Mouse (Mus musculus) adrenal gland (tissue): Measurements from ENCODE around the gene Clec2i.
"Not testable (repeated sequence)": the region's sequence is repeated elsewhere in the genome, so short reads cannot be mapped to it uniquely, and the experiment has no call there.

Source experiments
- intact Hi-C: fragments of 180-260 bp; cut with DNase I; formaldehyde crosslinking; loops from one replicate; pipeline ENCODE4 v1.15.1; 2025
- long read RNA-seq, 2 experiments: library from polyadenylated mRNA; unstranded; transcript quantifications; one replicate each; pipeline ENCODE4 v2.0.0; 2020; ENCODE audit warnings: borderline replicate concordance in 1 of 2; ENCODE audit not compliant: insufficient replicate concordance in 1 of 2

Clec2i gene
- long read RNA-seq, experiment 1: 0 reads
- long read RNA-seq, experiment 2: 0 reads

- intact Hi-C loops: not testable (repeated sequence)
Measured at GRCm38 (mm10) chr6:128887091-128887790, at the start of gene Clec2i. Gene Clec2i (plus strand): TSS chr6:128887588.

- intact Hi-C loops: loop anchor here (2.0 kb wide), 2 partner anchors 36 to 78 kb away; no protein-coding TSS in a partner anchor
Measured at GRCm38 (mm10) chr6:128838342-128839265, 48.8 kb upstream of the Clec2i start.

- intact Hi-C loops: loop anchor here (2.0 kb wide), 2 partner anchors 37 to 79 kb away; no protein-coding TSS in a partner anchor
Measured at GRCm38 (mm10) chr6:128839266-128839771, 48.1 kb upstream of the Clec2i start.

- intact Hi-C loops: loop anchor here (2.0 kb wide), 2 partner anchors 37 to 79 kb away; no protein-coding TSS in a partner anchor
Measured at GRCm38 (mm10) chr6:128839921-128840320, 47.5 kb upstream of the Clec2i start.

GRCm38 (mm10) chr6:128840669-128841068 is 46.7 kb upstream of the Clec2i start:
- intact Hi-C loops: not testable (repeated sequence)

- intact Hi-C loops: loop anchor here (2.0 kb wide), 1 partner anchor 103 kb away; no protein-coding TSS in a partner anchor
Measured at GRCm38 (mm10) chr6:128841327-128842089, 45.9 kb upstream of the Clec2i start.

GRCm38 (mm10) chr6:128842356-128842944 is 44.9 kb upstream of the Clec2i start:
- intact Hi-C loops: loop anchor here (2.0 kb wide), 1 partner anchor 102 kb away; no protein-coding TSS in a partner anchor

- intact Hi-C loops: loop anchor here (2.0 kb wide), 1 partner anchor 102 kb away; no protein-coding TSS in a partner anchor
Measured at GRCm38 (mm10) chr6:128842945-128843478, 44.4 kb upstream of the Clec2i start.

GRCm38 (mm10) chr6:128843479-128843992 is 43.9 kb upstream of the Clec2i start:
- intact Hi-C loops: loop anchor here (2.0 kb wide), 1 partner anchor 101 kb away; no protein-coding TSS in a partner anchor

GRCm38 (mm10) chr6:128844131-128844530 is 43.3 kb upstream of the Clec2i start:
- intact Hi-C loops: no loop called here

GRCm38 (mm10) chr6:128844586-128845080 is 42.8 kb upstream of the Clec2i start:
- intact Hi-C loops: no loop called here

- intact Hi-C loops: no loop called here
Measured at GRCm38 (mm10) chr6:128845319-128845979, 41.9 kb upstream of the Clec2i start.

GRCm38 (mm10) chr6:128845998-128846542 is 41.3 kb upstream of the Clec2i start:
- intact Hi-C loops: no loop called here

GRCm38 (mm10) chr6:128847401-128847800 is 40.0 kb upstream of the Clec2i start:
- intact Hi-C loops: no loop called here

GRCm38 (mm10) chr6:128849902-128850301 is 37.5 kb upstream of the Clec2i start:
- intact Hi-C loops: loop anchor here (5.0 to 10.0 kb wide), 2 partner anchors 407 to 515 kb away; no protein-coding TSS in a partner anchor

GRCm38 (mm10) chr6:128850671-128851070 is 36.7 kb upstream of the Clec2i start:
- intact Hi-C loops: loop anchor here (5.0 to 10.0 kb wide), 2 partner anchors 407 to 514 kb away; no protein-coding TSS in a partner anchor

- intact Hi-C loops: loop anchor here (5.0 to 10.0 kb wide), 2 partner anchors 406 to 514 kb away; no protein-coding TSS in a partner anchor
Measured at GRCm38 (mm10) chr6:128851151-128851550, 36.2 kb upstream of the Clec2i start.

- intact Hi-C loops: loop anchor here (5.0 to 10.0 kb wide), 2 partner anchors 405 to 512 kb away; no protein-coding TSS in a partner anchor
Measured at GRCm38 (mm10) chr6:128852766-128853165, 34.6 kb upstream of the Clec2i start.
